Mouse (Mus musculus) neural tube, embryonic 11.5 days (tissue): Measurements from ENCODE around the gene Cdkal1. TPM values are rescaled to one million over a fixed set of nuclear protein-coding genes. Genes with fewer than 3 reads are reported as not detected.

Experiments used
- ATAC-seq: fragments of 200-750 bp; cut with Nextera tagmentation; 2 replicates; pipeline ENCODE4 v1.8.0; 2017; ENCODE audit warnings: moderate number of reproducible peaks, mild to moderate bottlenecking, moderate TSS enrichment, moderate library complexity; ENCODE audit not compliant: insufficient read depth, low FRiP score, low TSS enrichment
- DNase-seq: peaks from one replicate; pipeline ENCODE4 v3.0.0-alpha.2; 2015; ENCODE audit warnings: low spot score
- H3K27ac ChIP-seq: fragments of 300-500 bp; sonication (generic); 2 replicates; pipeline ENCODE4 v1.5.1; 2014; ENCODE audit warnings: low read depth, mild to moderate bottlenecking, low read length
- H3K27me3 ChIP-seq: fragments of 300-500 bp; sonication (generic); 2 replicates; pipeline ENCODE4 v1.6.1; 2014; ENCODE audit warnings: mild to moderate bottlenecking, low read length, mixed read lengths; ENCODE audit not compliant: control insufficient read depth, insufficient read depth
- H3K36me3 ChIP-seq: fragments of 300-500 bp; sonication (generic); 2 replicates; pipeline ENCODE4 v1.6.1; 2014; ENCODE audit warnings: mild to moderate bottlenecking, low read length, moderate library complexity, mixed read lengths; ENCODE audit not compliant: control insufficient read depth, insufficient read depth
- H3K4me1 ChIP-seq: fragments of 300-500 bp; sonication (generic); 2 replicates; pipeline ENCODE4 v1.6.1; 2014; ENCODE audit warnings: low read length, mixed read lengths; ENCODE audit not compliant: control insufficient read depth, insufficient read depth
- H3K4me2 ChIP-seq: fragments of 300-500 bp; sonication (generic); 2 replicates; pipeline ENCODE4 v1.6.1; 2014; ENCODE audit warnings: low read depth, mild to moderate bottlenecking, moderate library complexity
- H3K4me3 ChIP-seq: fragments of 300-500 bp; sonication (generic); 2 replicates; pipeline ENCODE4 v1.5.1; 2014; ENCODE audit warnings: low read depth, low read length
- H3K9ac ChIP-seq: fragments of 300-500 bp; sonication (generic); 2 replicates; pipeline ENCODE4 v1.6.1; 2014; ENCODE audit warnings: mild to moderate bottlenecking, low read length
- H3K9me3 ChIP-seq: fragments of 300-500 bp; sonication (generic); 2 replicates; pipeline ENCODE4 v1.6.1; 2016; ENCODE audit warnings: low read length; ENCODE audit not compliant: control insufficient read depth
- WGBS: fragments of 180-500 bp; shearing (Covaris S2); extraction: QIAGEN DNeasy Blood & Tissue Kit; methylation state at CpG from one replicate; pipeline ENCODE4 v1.1.7; 2014; 5-methylcytosine and 5-hydroxymethylcytosine counted together
- polyA plus RNA-seq: library from polyadenylated mRNA; unstranded; fragments of >200 nt; fragmentation: Nextera tagmentation; extraction: Ambion mirVana; gene quantifications from 2 replicates; pipeline ENCODE4 v1.2.1, GENCODE M21; 2014

Cdkal1 gene
- polyA plus RNA-seq, 1 experiment from 2014 or later: 27.5 TPM

- Histone ChIP-seq H3K4me2 (no peak overlapping the region), H3K36me3 (no peaks in the 10 kb centered on the region), H3K9me3 (no peaks in the 10 kb centered on the region), H3K27me3 (no peaks in the 10 kb centered on the region), H3K4me1 (no peaks in the 10 kb centered on the region), H3K9ac (no peak overlapping the region), H3K4me3 (no peak overlapping the region), H3K27ac (no peak overlapping the region)
- no peak for ATAC-seq
- DNase-seq: no peak
- 61% methylated on average over 4 of the region's 4 CpGs for WGBS
These were observed 425.6 kb downstream of the Cdkal1 start for GRCm38 (mm10) chr13:29429877-29430276.

- Histone ChIP-seq H3K9me3 (no peaks in the 10 kb centered on the region), H3K4me2 (no peak overlapping the region), H3K27me3 (no peaks in the 10 kb centered on the region), H3K9ac (no peak overlapping the region), H3K27ac (no peak overlapping the region), H3K4me1 (no peaks in the 10 kb centered on the region), H3K36me3 (no peaks in the 10 kb centered on the region), H3K4me3 (no peak overlapping the region)
- 94% methylated on average over 6 of the region's 6 CpGs for WGBS
- DNase-seq (no peak), ATAC-seq (no peak)
These were observed 426.3 kb downstream of the Cdkal1 start for GRCm38 (mm10) chr13:29429196-29429595.

- peak; percentile 88 for ATAC-seq
- Histone ChIP-seq H3K4me3 (no peak overlapping the region), H3K9ac (no peak overlapping the region; the same call in none of the 2 replicates), H3K27ac (peak overlapping the region; percentile 87), H3K27me3 (no peaks in the 10 kb centered on the region), H3K4me2 (no peak overlapping the region), H3K9me3 (no peaks in the 10 kb centered on the region), H3K4me1 (peaks cover 25% of the 10 kb centered on the region), H3K36me3 (no peaks in the 10 kb centered on the region)
- 18% methylated on average over 8 of the region's 8 CpGs for WGBS
- DNase-seq: peak; percentile 82
These were observed 438.9 kb downstream of the Cdkal1 start for GRCm38 (mm10) chr13:29416450-29417136.

- 19% methylated on average over 2 of the region's 2 CpGs for whole genome bisulfite sequencing
- peak; percentile 57 for DNase-seq
These were observed 439.5 kb downstream of the Cdkal1 start for GRCm38 (mm10) chr13:29415967-29416366.

GRCm38 (mm10) chr13:29414878-29415277, 440.6 kb downstream of the Cdkal1 start:
- H3K9ac ChIP-seq: no peak overlapping the region
- ATAC-seq: no peak
- H3K4me3 ChIP-seq: no peak overlapping the region
- H3K27me3 ChIP-seq: no peaks in the 10 kb centered on the region
- H3K36me3 ChIP-seq: no peaks in the 10 kb centered on the region
- H3K4me2 ChIP-seq: no peak overlapping the region
- no peaks in the 10 kb centered on the region for H3K9me3 ChIP-seq
- peaks cover 26% of the 10 kb centered on the region for H3K4me1 ChIP-seq
- H3K27ac ChIP-seq: no peak overlapping the region
- DNase-seq: no peak
- 51% methylated on average over 6 of the region's 6 CpGs for WGBS

More at GRCm38 (mm10) chr13:29415967-29416366, 439.5 kb downstream of the Cdkal1 start:
- Histone ChIP-seq H3K9ac (no peak overlapping the region), H3K36me3 (no peaks in the 10 kb centered on the region), H3K27me3 (no peaks in the 10 kb centered on the region), H3K9me3 (no peaks in the 10 kb centered on the region), H3K4me2 (no peak overlapping the region), H3K4me3 (no peak overlapping the region), H3K4me1 (peaks cover 26% of the 10 kb centered on the region), H3K27ac (peak overlapping the region; percentile 87)
- ATAC-seq: peak; percentile 74

GRCm38 (mm10) chr13:29414470-29414869, 441.0 kb downstream of the Cdkal1 start:
- H3K27ac ChIP-seq: no peak overlapping the region

DNA sequence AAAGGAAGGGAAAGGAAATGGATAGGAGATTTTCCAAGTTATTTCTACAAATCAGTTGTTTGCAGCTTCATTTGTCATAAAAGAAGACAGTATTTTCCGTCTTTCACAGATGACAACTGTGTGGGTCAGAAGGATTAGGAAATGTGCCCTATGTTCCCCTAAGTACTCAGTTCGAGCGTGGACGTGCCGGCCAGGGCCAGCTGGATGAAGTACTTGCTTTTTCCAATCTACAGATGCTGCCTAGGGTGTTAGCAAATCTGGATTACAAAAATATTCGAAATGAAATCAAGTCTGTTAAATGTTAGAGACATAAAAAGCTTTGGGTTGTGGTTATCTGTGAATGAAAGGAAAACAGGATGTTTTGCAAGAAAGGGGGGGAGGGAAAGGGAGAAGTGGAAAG, 444.3 kb downstream of the Cdkal1 start:
- Histone ChIP-seq H3K27me3 (no peaks in the 10 kb centered on the region), H3K4me2 (no peak overlapping the region), H3K4me3 (no peak overlapping the region), H3K36me3 (no peaks in the 10 kb centered on the region), H3K9ac (no peak overlapping the region), H3K4me1 (peaks cover 20% of the 10 kb centered on the region), H3K9me3 (no peaks in the 10 kb centered on the region), H3K27ac (no peak overlapping the region)
- WGBS: 89% methylated on average over 6 of the region's 6 CpGs
- ATAC-seq (no peak), DNase-seq (no peak)

More at GRCm38 (mm10) chr13:29414470-29414869, 441.0 kb downstream of the Cdkal1 start:
- DNase-seq (peak; percentile 30), ATAC-seq (no peak)
- 26% methylated on average over 3 of the region's 3 CpGs for whole genome bisulfite sequencing
- no peaks in the 10 kb centered on the region for H3K27me3 ChIP-seq
- H3K36me3 ChIP-seq: no peaks in the 10 kb centered on the region
- no peaks in the 10 kb centered on the region for H3K9me3 ChIP-seq
- no peak overlapping the region for H3K9ac ChIP-seq
- H3K4me3 ChIP-seq: no peak overlapping the region
- H3K4me2 ChIP-seq: no peak overlapping the region
- peaks cover 26% of the 10 kb centered on the region for H3K4me1 ChIP-seq

GRCm38 (mm10) chr13:29407619-29408018, 447.9 kb downstream of the Cdkal1 start:
- ATAC-seq: no peak
- no peak overlapping the region for H3K27ac ChIP-seq
- H3K9me3 ChIP-seq: no peaks in the 10 kb centered on the region
- no peaks in the 10 kb centered on the region for H3K27me3 ChIP-seq
- 0 out of 2 replicates have a peak, but pooled peaks cover 4% of the 10 kb centered on the region for H3K4me1 ChIP-seq
- 84% methylated on average over 1 of the region's 1 CpGs for WGBS
- H3K36me3 ChIP-seq: no peaks in the 10 kb centered on the region
- H3K4me2 ChIP-seq: no peak overlapping the region
- no peak for DNase-seq
- no peak overlapping the region for H3K9ac ChIP-seq
- no peak overlapping the region for H3K4me3 ChIP-seq

DNA sequence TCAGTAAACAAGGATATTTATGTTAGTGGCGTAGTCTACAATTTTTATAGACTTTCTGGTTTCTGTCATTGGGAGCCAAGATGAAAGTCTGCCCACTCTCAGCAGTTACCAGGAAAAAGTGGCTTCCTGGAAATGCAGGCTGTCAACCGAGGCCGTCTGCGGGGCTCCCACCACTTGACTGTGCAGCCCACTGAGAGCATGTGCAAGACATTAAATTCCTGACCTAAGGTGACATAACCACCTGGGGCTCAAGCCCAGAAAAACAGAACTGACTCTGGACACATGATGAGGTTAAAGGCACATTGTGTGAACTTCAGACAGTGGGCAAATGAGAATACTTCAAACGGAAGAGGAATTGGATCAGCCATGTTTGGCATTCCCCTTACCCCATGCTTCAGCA, 450.2 kb downstream of the Cdkal1 start:
- Histone ChIP-seq H3K9ac (no peak overlapping the region), H3K36me3 (no peaks in the 10 kb centered on the region), H3K4me1 (no peaks in the 10 kb centered on the region), H3K4me2 (no peak overlapping the region), H3K27ac (no peak overlapping the region), H3K4me3 (no peak overlapping the region), H3K9me3 (no peaks in the 10 kb centered on the region), H3K27me3 (no peaks in the 10 kb centered on the region)
- ATAC-seq (no peak), DNase-seq (no peak)
- 64% methylated on average over 5 of the region's 5 CpGs for WGBS
